Mouse (Mus musculus) CD8-positive naive resting alpha-beta T cell, adult 2 months (primary cell): Measurements from ENCODE around the gene Cyp27b1.
A peak's percentile ranks its signal among the peaks of the same experiment; 100 is the strongest.
"Not testable (repeated sequence)": the region's sequence is repeated elsewhere in the genome, so short reads cannot be mapped to it uniquely, and the experiment has no call there.

Source experiments
- DNase-seq, 2 experiments: peaks; one replicate each; pipeline ENCODE4 v3.0.0; 2022; ENCODE audit warnings: low read depth in 2 of 2, low spot score in 2 of 2

Gene Cyp27b1

DNA sequence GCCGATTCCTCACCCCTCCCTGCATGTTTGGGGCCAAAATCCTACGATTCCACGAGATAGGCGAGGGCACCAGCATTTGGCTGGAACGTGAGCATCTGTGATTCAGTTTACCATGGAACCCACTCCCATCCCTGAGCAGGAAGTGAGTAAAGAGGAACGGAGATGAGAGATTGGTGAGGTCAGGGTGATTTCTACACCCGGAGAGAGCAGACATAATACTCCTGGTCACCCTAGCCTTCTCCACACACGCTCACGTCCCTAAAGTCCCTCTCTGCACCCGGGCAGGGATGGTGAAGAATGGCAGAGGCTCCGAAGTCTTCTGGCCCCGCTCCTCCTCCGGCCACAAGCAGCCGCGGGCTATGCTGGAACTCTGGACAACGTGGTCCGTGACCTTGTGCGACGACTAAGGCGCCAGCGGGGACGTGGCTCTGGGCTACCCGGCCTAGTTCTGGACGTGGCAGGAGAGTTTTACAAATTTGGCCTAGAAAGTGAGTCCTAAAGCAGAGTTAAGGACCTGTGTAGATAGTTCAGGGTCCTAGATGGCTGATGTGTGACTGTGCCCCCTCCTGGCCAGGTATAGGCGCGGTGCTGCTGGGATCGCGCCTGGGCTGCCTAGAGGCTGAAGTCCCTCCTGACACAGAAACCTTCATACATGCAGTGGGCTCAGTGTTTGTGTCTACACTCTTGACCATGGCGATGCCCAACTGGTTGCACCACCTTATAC, 1.5 kb downstream of the Cyp27b1 start:
- peak in 1 of 2 experiments; percentile 41 for DNase-seq

DNA sequence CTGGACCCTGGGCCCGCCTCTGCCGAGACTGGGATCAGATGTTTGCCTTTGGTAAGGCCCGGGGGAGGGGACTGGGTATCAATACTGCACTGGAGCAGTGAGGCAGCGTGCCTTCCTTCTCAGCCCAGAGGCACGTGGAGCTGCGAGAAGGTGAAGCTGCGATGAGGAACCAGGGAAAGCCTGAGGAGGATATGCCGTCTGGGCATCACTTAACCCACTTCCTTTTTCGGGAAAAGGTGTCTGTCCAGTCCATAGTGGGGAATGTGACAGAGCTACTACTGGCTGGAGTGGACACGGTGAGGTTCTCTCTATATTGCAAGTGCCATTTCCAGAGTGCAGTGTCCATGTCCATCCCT, 2.0 kb downstream of the Cyp27b1 start:
- DNase-seq = no peak

DNA sequence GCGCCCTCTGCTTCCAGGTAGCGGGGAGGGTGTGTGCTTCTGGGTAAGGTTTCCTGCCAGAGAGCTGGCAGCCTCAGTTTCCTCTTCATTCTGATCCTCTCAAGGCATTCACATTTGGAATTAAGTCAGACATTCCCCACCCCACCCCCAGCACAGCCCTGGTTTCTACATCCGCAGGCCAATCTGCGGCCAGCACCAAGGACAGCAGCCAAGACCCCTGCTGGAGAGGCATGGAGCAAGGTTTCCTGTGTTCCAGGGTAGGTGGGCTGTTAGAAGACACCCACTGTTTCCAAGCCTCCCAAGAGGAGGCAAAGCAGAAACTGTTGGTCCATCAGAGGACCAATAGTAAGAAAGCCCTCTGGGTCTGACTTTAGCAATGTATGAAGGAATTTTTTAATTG, 6.6 kb downstream of the Cyp27b1 start:
- DNase-seq = no peak

DNA sequence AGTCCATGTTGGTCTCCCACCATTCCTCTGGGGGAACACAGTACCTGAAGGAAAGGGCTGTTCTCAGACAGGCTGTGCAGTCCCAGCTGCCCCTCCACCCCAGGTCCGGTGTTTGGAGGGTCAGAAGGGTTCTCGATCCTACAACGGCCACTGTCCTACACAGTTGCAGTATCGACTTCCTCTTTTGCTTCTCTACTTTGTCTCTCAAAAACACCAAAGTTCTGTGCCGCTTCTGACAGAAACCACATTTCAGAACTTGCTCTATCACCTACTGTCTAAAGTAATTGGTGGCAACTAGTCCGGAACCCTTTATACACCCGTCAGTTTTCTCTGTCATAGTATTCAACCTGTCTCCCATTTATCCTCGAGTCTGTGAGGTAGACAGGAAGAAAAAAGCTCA, 7.4 kb downstream of the Cyp27b1 start:
- DNase-seq = no peak

DNA sequence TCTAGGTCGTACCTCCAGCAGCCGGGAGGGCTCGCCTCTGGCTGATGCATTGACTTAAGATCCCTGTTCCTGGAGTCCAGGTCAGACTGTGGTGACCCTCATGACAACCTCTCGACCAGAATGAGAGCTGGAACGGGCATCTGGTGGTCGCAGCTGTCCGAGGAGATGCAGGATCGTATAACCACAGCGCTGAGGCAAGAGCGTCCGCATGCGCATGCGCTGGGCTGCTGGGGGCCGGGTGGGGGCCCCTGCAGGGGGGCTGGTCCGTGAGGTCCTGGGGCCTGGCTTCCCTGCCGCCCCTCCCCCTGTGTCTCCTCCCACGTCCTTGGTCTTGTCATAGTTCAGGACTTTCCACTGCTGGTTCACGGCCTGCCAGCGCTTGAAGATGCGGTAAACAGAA, 8.4 kb downstream of the Cyp27b1 start:
- DNase-seq = no peak

DNA sequence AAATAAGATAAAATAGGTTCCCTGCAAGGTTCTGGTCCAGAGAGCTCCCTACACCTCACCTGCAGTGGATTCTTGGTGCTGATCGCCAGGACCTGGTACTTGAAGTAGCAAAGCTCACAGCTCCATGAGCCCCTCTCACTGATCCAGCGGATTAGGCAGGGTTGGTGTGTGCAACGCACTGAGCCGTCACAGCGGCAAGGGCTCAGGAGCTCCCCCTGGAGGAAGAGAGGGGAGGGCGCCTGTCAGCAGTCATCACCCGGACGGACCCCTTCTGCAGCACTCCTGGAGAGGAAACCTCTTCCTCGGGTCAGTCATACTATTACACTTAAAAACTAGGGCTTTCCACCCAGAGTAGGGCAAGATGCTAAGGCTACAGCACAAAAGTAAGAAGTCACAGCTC, 10.1 kb downstream of the Cyp27b1 start:
- DNase-seq = peak; percentile 77 to 85

DNA sequence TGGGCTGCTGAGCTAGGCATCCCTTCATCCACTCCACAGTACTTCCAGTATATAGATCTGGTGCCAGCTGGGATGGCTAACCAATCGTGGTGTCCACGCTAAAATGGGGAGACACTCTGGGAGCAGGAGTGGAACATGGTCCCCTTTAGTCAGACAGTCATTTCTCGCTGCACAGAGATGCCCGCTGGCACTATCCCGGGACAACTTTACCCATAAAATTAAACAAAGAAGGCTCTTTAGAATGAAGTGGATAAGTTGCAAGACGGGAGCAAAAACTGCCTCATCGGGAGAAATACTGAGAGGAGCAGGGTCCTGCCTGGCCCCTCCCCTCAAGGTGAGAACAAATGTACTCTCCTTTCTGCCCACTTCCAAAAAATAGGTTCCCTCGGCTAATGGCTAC, 10.7 kb downstream of the Cyp27b1 start:
- DNase-seq = no peak

DNA sequence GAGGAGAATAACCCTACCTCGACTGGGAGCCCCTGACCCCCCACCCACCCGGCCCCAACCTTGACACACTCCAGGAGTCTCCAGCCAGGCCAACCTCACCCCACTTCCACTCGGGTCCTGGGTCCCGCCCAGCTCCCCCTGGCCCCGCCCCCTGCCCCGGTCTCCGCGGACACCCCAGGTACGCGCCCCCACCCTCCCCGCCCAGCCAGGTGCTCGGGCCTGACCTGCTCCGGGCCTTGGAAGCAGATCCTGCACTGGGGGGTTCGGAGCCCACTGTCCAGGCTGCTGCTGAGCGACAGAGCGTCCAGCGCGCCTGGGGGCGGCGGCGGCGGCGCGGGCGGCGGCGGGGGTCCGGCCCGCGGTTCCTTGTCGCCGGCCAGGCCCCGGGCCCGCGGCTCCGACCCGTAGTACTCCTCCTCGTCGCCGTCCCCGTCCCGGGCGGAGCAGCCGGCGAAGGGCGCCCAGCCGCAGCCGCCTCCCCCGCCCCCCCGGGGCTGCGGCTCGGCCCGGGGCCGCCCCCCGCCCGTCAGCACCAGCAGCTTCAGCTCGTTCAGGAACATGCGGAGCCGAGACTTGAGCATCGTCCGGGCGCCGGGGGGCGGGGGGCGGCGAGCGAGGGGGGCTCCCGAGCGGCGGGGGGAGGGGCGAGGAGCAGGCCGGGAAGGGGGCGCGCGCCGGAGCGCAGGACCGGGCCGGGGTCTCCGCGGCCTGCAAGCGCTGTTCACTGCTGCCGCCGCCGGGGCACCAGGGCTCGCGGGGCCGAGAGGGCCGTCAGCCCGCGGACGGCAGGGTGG, 11.3 kb downstream of the Cyp27b1 start:
- DNase-seq = no peak

DNA sequence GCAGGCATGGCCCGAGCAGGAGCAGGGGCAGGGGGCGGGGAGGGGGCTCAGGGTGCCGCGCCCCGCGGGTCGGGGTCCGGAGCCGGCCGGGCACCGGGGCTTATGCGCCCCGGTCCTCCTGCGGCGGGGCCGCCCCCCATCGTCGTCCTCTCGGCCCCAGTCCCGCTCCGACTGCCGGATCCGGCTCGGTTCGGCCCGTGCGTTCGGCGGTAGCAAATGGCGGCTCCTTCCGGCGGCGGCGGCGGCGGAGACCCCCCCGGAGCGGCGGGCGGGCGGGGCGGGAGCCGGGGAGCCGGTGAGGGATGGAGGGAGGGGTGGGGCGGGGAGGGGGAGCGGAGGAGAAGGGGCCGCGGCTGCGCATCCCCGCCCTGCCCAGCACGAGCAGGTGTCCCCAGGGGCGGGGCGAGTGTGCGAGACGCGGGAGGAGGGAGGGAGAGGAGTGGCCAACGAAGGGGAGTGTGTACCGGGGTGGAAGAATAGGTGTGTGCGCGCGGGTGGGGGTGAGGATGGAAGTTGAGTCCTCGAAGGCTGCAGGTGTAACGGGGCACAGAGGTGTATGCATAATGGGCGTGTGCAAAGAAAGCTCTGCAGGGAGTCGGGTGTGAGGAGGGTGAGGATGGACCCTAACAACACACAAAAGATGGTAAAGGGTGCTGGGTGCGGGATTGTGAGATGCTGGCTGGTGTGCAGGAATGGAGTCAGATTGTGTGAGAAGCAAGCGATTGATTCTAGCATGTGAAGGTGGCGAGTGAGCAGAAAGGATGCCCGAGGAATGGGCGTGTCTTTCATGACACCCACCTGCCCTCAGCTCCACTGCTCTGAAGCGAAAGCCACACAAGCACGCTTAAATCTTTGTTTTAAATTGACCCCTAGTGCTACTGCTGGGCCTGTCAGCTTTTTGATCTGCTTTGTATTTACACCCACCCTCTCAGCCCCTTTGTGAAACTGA, 12.2 kb downstream of the Cyp27b1 start, which contains the start of gene March9:
Gene March9, minus strand, starts transcription at position 217 of the 949 bp plus-strand sequence.
- DNase-seq = peak; percentile 45 to 58

DNA sequence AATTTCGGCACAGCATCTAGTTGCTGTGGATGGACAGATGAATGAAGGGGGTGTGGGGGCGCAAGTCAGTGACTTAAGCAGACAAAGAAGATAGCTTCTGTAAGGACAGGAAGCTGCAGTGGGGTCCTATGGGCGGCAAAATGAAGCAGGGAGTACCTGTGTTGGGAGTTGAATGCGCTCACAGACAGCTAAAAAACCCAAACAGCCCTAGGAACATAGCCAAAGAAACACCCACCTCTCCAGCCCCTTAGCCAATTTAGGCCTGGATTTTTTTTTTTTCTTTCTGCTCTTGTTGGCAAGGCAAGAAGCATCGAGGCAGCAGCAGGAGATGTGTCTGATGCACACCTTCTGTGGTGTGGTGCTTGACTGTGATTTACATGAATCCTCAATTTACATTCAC, 13.0 kb downstream of the Cyp27b1 start:
- no peak for DNase-seq

DNA sequence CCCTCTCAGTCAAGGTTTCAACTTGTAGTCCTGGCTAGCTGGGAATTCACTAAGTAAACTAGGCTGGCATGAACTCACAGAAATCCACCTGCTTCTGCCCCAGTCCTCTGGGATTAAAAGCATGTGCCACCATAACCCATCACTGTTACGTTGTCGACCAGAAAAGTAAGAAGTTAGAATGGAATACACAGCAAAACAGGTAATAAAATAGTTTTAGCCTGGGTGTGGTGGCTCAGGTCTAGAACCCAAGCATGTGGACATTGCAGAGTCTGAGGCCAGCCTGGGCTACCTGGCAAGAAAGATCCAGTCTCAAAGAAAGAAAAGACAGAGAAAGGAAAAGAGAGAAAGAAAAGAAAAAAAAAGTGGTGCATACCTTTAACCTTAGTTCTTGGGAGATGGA, 13.5 kb downstream of the Cyp27b1 start:
- DNase-seq = no peak

DNA sequence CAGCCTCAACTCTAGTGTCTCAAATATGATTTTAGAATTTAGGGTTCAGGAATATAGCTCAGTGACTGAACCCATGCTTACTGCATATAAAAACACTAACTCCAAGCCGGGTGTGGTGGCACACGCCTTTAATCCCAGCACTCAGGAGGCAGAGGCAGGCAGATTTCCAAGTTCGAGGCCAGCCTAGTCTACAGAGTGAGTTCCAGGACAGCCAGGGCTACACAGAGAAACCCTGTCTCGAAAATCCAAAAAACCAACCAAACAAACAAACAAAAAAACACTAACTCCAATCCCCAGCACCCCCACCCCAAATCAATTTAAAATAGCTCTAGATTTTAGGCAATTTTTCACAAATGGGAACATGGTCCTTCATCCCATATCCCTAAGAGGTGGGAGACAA, 14.1 kb downstream of the Cyp27b1 start:
- not testable (repeated sequence) for DNase-seq

DNA sequence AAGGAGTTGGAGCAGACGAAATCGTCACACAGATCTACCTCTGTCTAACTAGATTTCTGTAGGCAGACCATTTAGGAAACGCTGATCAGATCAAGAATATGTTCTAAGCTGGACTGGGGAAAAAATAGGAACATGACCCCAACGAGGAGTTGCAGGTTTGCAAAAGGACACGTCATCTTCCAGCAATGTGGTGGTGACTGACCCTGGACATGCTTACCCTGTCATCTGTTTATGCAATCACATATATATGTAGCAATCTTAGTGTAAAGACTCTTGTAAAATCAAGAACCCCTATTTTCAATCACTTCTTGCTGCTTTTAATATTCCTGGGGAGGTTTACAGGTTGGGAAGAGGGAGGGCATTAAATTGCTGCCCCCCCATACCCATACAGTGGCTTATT, 14.5 kb downstream of the Cyp27b1 start:
- no peak for DNase-seq

DNA sequence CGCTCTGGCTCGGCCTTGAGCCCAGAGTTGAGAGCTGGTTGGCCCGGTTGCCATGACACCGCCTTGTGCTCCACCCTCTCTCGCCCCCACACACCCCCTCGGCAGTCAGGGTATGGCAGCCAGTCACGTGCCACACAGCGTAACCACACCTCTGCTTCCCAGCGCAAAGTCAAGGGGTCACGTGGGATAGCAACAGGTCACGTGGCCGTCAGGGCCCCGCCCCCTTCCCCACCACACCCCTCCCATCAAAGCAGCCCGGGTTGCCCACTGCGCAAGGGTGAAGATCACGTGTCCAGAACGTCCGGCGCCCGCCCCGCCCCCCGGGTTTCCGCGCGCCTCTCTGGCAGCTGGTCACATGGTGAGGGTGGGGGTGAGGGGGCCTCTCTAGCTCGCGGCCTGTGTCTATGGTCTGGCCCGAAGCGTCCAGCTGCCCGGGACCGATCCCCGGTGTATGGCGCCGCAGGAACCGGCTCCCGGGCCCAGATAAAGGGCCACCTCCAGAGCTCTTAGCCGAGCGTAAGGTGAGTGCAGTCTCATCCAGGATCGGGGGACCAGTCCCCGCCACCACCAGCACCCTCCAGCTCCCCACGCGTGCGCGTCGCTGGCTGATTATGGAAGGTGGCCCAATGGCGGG, 15.3 kb downstream of the Cyp27b1 start, which contains the start of gene Cdk4:
Gene Cdk4, plus strand, starts transcription at position 296 of the 634 bp plus-strand sequence.
- peak; percentile 92 to 95 for DNase-seq

DNA sequence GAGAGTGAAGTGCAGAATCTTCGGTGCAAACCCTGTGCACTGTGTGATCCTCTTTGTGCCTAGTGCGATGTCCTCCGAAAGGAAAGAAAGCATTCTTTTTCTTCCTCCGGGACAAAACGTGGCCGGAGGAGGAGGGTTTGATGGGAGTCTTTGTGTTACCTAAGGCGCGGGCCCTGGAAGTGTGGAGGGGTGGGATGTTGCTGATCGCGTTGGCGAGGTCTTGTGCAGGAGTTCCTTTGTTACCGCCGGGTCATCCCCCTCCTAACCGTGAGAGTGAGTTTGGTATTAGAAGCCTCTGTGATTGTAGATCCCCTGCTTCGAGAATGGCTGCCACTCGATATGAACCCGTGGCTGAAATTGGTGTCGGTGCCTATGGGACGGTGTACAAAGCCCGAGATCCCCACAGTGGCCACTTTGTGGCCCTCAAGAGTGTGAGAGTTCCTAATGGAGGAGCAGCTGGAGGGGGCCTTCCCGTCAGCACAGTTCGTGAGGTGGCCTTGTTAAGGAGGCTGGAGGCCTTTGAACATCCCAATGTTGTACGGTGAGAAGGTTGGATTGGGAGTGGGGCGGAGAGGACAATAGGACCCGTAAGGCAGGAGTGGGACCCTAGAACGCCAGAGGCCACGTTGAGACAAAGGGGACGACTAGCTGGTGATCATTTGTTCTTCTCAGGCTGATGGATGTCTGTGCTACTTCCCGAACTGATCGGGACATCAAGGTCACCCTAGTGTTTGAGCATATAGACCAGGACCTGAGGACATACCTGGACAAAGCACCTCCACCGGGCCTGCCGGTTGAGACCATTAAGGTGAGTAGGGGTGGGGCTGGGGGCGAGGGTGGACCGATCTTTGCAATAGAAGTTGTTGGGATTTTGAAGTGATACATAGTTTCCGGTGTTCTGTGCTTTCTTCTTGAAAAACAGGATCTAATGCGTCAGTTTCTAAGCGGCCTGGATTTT, 16.1 kb downstream of the Cyp27b1 start:
- DNase-seq = no peak

DNA sequence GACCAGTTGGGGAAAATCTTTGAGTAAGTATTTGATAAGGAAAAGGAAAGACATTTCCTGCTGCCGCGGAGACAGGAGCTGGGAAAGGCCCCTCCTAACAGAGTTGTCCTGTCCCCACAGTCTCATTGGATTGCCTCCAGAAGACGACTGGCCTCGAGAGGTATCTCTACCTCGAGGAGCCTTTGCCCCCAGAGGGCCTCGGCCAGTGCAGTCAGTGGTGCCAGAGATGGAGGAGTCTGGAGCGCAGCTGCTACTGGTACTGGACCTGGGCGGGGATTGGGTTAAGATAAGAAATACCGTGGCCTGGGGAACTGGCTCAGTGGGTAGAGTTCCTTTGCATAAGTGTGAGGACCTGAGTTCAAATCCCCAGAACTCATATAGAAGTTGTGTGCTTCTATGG, 17.9 kb downstream of the Cyp27b1 start:
- no peak for DNase-seq

DNA sequence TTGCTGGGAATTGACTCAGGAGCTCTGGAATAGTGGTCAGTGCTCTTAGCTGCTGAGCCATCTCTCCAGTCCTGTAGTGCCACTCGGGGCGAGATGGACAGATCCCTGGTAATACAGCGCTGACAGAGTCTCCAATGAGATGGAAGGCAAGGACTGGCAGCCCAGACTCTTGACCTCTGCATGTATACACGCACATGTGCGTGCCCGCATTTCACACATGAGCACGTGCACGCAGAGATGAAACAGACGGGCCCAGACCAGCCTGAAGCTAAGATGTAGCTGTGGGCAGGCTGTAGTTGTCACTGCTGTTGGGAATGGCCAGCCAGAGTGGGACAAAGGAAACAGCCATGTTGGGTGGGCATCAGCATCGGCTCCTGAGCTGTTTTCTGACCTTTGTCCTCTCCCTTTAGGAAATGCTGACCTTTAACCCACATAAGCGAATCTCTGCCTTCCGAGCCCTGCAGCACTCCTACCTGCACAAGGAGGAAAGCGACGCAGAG, 18.5 kb downstream of the Cyp27b1 start:
- no peak for DNase-seq

DNA sequence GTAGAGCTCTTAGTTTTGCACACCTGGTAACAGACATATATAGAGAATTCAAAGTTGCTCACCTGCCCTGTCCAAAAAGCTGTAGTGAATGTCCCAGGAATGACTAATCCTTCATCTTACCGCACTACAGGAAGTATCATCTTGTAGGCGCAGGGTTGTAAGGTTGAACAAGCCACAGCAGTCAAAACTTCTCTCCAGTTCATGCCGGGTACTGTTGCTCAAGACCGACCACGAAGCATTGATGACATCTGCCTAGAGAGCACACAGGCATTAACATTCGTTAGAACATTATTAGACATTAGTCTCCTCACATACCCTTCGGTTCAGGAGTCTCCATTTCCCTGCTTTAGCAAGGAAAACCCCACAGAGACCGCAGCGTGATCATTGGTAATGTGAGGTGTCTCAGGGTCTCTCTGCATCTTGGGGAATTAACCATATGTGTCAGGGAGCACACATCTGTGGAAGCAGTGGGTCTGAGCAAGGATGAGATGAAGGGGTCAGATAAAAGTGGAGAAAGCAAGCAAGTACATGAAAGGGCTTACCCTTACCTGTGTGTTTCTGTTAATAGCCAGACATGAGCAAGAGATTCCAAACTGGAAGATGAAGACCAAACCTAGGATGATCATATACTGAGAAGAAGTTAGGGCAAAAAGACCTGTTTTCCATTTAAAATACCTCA, 20.4 kb downstream of the Cyp27b1 start:
- DNase-seq = no peak
